Mouse (Mus musculus) intestine, postnatal 0 days (tissue): ENCODE data around the gene Slc25a35. TPM values are rescaled to one million over a fixed set of nuclear protein-coding genes. Genes with fewer than 3 reads are reported as not detected.

Experiments
- ATAC-seq: fragments of 200-750 bp; cut with Nextera tagmentation; 2 replicates; pipeline ENCODE4 v1.8.0; 2017; ENCODE audit warnings: mild to moderate bottlenecking, moderate TSS enrichment, moderate library complexity
- H3K27ac ChIP-seq: fragments of 300-500 bp; sonication (generic); 2 replicates; pipeline ENCODE4 v1.5.1; 2014; ENCODE audit warnings: mild to moderate bottlenecking, low read depth, low read length, moderate library complexity
- H3K27me3 ChIP-seq: fragments of 300-500 bp; sonication (generic); replicated peaks from 2 replicates; pipeline ENCODE4 v1.6.1; 2014; ENCODE audit warnings: low read length, mixed read lengths; ENCODE audit not compliant: control insufficient read depth, insufficient read depth
- H3K36me3 ChIP-seq: fragments of 300-500 bp; sonication (generic); 2 replicates; pipeline ENCODE4 v1.6.1; 2014; ENCODE audit warnings: mild to moderate bottlenecking, moderate library complexity; ENCODE audit not compliant: control insufficient read depth, insufficient read depth
- H3K4me1 ChIP-seq: fragments of 300-500 bp; sonication (generic); replicated peaks from 2 replicates; pipeline ENCODE4 v1.6.1; 2014; ENCODE audit warnings: antibody characterized with exemption, low read length, mixed read lengths; ENCODE audit not compliant: control insufficient read depth, insufficient read depth
- H3K4me2 ChIP-seq: fragments of 300-500 bp; sonication (generic); replicated peaks from 2 replicates; pipeline ENCODE4 v1.6.1; 2014; ENCODE audit warnings: low read depth, mild to moderate bottlenecking, moderate library complexity
- H3K4me3 ChIP-seq: fragments of 300-500 bp; sonication (generic); 2 replicates; pipeline ENCODE4 v1.5.1; 2014; ENCODE audit warnings: low read depth, low read length
- H3K9ac ChIP-seq: fragments of 300-500 bp; sonication (generic); 2 replicates; pipeline ENCODE4 v1.6.1; 2014; ENCODE audit warnings: mild to moderate bottlenecking, low read depth, low read length
- H3K9me3 ChIP-seq: fragments of 300-500 bp; sonication (generic); 2 replicates; pipeline ENCODE4 v1.6.1; 2016; ENCODE audit warnings: mixed run types; ENCODE audit not compliant: control insufficient read depth
- CTCF ChIP-seq: sonication (generic); IDR thresholded peaks from 2 replicates; pipeline ENCODE4 v1.5.1; 2016; ENCODE audit warnings: low read depth, mild to moderate bottlenecking, control low read depth, antibody characterized with exemption, moderate library complexity
- WGBS: fragments of 180-500 bp; shearing (Covaris S2); extraction: QIAGEN DNeasy Blood & Tissue Kit; methylation state at CpG from one replicate; pipeline ENCODE4 v1.1.7; 2014; 5-methylcytosine and 5-hydroxymethylcytosine counted together
- polyA plus RNA-seq: library from polyadenylated mRNA; unstranded; fragments of >200 nt; fragmentation: Nextera tagmentation; extraction: Ambion mirVana; gene quantifications from 2 replicates; pipeline ENCODE4 v1.2.1, GENCODE M21; 2015

Slc25a35 gene
- polyA plus RNA-seq, 1 experiment from 2014 or later: 1.9 TPM

GRCm38 (mm10) chr11:68947542-68947993 is 20.4 kb upstream of the Slc25a35 start:
- Histone ChIP-seq H3K4me3 (no peak overlapping the region), H3K9me3 (no peaks in the 10 kb centered on the region), H3K4me2 (no peak overlapping the region; the same call in 1 of the 2 replicates), H3K4me1 (no peaks in the 10 kb centered on the region), H3K27ac (no peak overlapping the region), H3K9ac (no peak overlapping the region), H3K27me3 (0 out of 2 replicates have a peak, but pooled peaks cover 7% of the 10 kb centered on the region), H3K36me3 (no peaks in the 10 kb centered on the region)
- ATAC-seq: no peak
- 16% methylated on average over 12 of the region's 12 CpGs for WGBS
- no peak for TF ChIP-seq CTCF

- WGBS: 16% methylated on average over 13 of the region's 13 CpGs
- Histone ChIP-seq H3K27me3 (peaks cover 20% of the 10 kb centered on the region), H3K4me1 (0 out of 2 replicates have a peak, but pooled peaks cover 2% of the 10 kb centered on the region), H3K9ac (peak overlapping the region; percentile 22; the same call in 1 of the 2 replicates), H3K36me3 (no peaks in the 10 kb centered on the region), H3K27ac (no peak overlapping the region), H3K4me2 (peak overlapping the region; percentile 66), H3K9me3 (no peaks in the 10 kb centered on the region), H3K4me3 (peak overlapping the region; percentile 29)
- no peak for TF ChIP-seq CTCF
- no peak for ATAC-seq
Observed at GRCm38 (mm10) chr11:68953903-68954302, 14.0 kb upstream of the Slc25a35 start.

GRCm38 (mm10) chr11:68954408-68954807 is 13.5 kb upstream of the Slc25a35 start:
- peak overlapping the region; percentile 66 for H3K4me2 ChIP-seq
- H3K9me3 ChIP-seq: no peaks in the 10 kb centered on the region
- peak overlapping the region; percentile 17; the same call in 1 of the 2 replicates for H3K9ac ChIP-seq
- H3K4me3 ChIP-seq: peak overlapping the region; percentile 29
- no peaks in the 10 kb centered on the region for H3K36me3 ChIP-seq
- no peak overlapping the region for H3K27ac ChIP-seq
- 3% methylated on average over 17 of the region's 17 CpGs for WGBS
- no peak for ATAC-seq
- 0 out of 2 replicates have a peak, but pooled peaks cover 2% of the 10 kb centered on the region for H3K4me1 ChIP-seq
- no peak for TF ChIP-seq CTCF
- H3K27me3 ChIP-seq: peaks cover 20% of the 10 kb centered on the region

GRCm38 (mm10) chr11:68955473-68955872 is 12.5 kb upstream of the Slc25a35 start:
- 58% methylated on average over 5 of the region's 5 CpGs for WGBS
- Histone ChIP-seq H3K27me3 (peaks cover 20% of the 10 kb centered on the region), H3K36me3 (no peaks in the 10 kb centered on the region), H3K4me1 (0 out of 2 replicates have a peak, but pooled peaks cover 2% of the 10 kb centered on the region), H3K4me3 (no peak overlapping the region), H3K9ac (no peak overlapping the region), H3K4me2 (peak overlapping the region; percentile 66), H3K27ac (no peak overlapping the region), H3K9me3 (no peaks in the 10 kb centered on the region)
- TF ChIP-seq CTCF: no peak
- ATAC-seq: 0 out of 2 replicates have a peak, but pooled peaks have one; percentile 16

- H3K4me1 ChIP-seq: 0 out of 2 replicates have a peak, but pooled peaks cover 2% of the 10 kb centered on the region
- H3K36me3 ChIP-seq: no peaks in the 10 kb centered on the region
- H3K4me3 ChIP-seq: 0 out of 2 replicates have a peak overlapping the region, but pooled peaks have one; percentile 11
- no peak overlapping the region for H3K27ac ChIP-seq
- no peak for TF ChIP-seq CTCF
- WGBS: 44% methylated on average over 3 of the region's 3 CpGs
- no peak overlapping the region for H3K9ac ChIP-seq
- H3K4me2 ChIP-seq: peak overlapping the region; percentile 21
- no peaks in the 10 kb centered on the region for H3K9me3 ChIP-seq
- ATAC-seq: no peak
- H3K27me3 ChIP-seq: peaks cover 20% of the 10 kb centered on the region
Observed at GRCm38 (mm10) chr11:68956107-68956506, 11.8 kb upstream of the Slc25a35 start.

GRCm38 (mm10) chr11:68956697-68957096 is 11.2 kb upstream of the Slc25a35 start:
- no peak for ATAC-seq
- H3K4me1 ChIP-seq: 0 out of 2 replicates have a peak, but pooled peaks cover 2% of the 10 kb centered on the region
- WGBS: 36% methylated on average over 13 of the region's 13 CpGs
- no peaks in the 10 kb centered on the region for H3K36me3 ChIP-seq
- H3K4me3 ChIP-seq: 0 out of 2 replicates have a peak overlapping the region, but pooled peaks have one; percentile 11
- peak overlapping the region; percentile 21 for H3K4me2 ChIP-seq
- H3K27me3 ChIP-seq: peaks cover 20% of the 10 kb centered on the region
- no peaks in the 10 kb centered on the region for H3K9me3 ChIP-seq
- H3K9ac ChIP-seq: no peak overlapping the region
- no peak overlapping the region for H3K27ac ChIP-seq
- no peak for TF ChIP-seq CTCF
